Mouse (Mus musculus): Measurements from ENCODE around the gene Bmpr2. TPM values are rescaled to one million over a fixed set of nuclear protein-coding genes. Genes with fewer than 3 reads are reported as not detected.

Bmpr2 gene
- 62.0 and 64.6 TPM in 2 replicates for total RNA-seq (2021)
- long read RNA-seq, experiment 1, full-length matches to known transcripts = 1 of 9 reads
- long read RNA-seq, experiment 1, partial matches to known transcripts = 1 of 9 reads
- long read RNA-seq, experiment 1, other reads (novel, unspliced or antisense) = 7 of 9 reads
- long read RNA-seq, experiment 2, full-length matches to known transcripts = 5 of 14 reads
- long read RNA-seq, experiment 2, partial matches to known transcripts = 0 of 14 reads
- long read RNA-seq, experiment 2, other reads (novel, unspliced or antisense) = 9 of 14 reads

- DNase-seq = peak; percentile 95
Measured at GRCm38 (mm10) chr1:59763164-59763768, at the start of gene Bmpr2. TSS of gene Bmpr2 (plus strand) at chr1:59763400.

DNA sequence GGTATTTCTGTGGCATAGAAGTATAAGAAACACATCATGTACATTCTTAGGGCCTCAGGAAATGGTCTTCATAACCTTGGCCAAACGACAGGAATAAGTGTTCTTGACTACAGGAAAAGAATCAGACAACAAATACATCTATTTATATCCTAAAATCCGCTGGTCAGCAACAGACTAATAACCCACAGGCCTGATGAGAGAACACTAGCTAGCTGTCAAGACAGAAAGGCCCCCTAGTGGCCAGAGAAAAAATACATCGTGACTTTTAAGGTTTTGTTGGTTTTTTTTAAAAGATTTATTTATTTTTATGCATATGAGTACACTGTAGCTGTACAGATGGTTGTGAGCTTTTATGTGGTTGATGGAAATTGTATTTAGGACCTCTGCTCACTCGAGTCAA lies 43.3 kb upstream of the Bmpr2 start:
- DNase-seq = no peak

DNA sequence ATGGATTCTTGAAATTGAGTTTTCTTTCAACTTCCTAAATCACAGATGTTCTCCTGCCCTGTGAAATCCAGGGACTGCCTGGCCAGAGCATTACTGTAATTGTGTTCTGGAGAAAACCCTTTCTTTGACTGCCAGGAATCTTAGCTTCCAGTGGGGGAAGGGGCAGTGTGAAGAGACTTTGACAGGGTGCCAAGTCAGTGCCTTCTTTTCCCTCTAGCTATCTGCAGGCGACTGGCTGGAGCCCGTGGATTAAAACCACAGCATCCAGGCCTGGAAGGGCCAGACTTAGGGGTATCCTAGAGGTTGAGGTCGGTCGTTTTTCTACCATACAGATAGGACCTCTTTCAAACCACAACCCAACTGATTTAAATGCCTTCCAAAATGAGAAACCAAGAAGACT lies 37.5 kb upstream of the Bmpr2 start:
- peak; percentile 49 for DNase-seq

- DNase-seq = no peak
Measured at GRCm38 (mm10) chr1:59730106-59730505, 33.1 kb upstream of the Bmpr2 start.

GRCm38 (mm10) chr1:59730737-59731136 lies 32.5 kb upstream of the Bmpr2 start:
- no peak for DNase-seq

DNA sequence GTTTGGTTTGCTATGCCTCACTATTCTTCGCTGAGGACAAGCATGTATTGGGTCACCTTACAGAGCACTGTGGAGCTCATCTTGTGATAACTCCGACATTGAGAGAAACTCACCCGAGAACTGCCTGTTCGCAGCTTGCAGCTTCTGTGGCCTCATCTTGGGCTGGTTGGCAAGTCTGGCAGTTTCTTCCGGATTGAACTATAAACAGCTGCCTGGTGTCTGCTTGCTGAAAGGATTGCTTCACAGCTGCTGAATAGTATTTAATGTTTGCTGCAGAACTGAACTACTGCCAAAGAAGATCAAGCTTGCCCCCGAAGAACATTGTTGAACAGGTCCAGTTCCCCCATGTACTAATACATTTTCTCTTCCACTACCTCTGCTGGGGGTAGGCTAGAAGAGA lies 29.1 kb upstream of the Bmpr2 start:
- no peak for DNase-seq

- DNase-seq = no peak
Measured at GRCm38 (mm10) chr1:59738768-59739414, 24.3 kb upstream of the Bmpr2 start.

- DNase-seq = peak; percentile 24
Measured at GRCm38 (mm10) chr1:59739577-59740354, 23.4 kb upstream of the Bmpr2 start.

- DNase-seq = no peak
Measured at GRCm38 (mm10) chr1:59749047-59749446, 14.2 kb upstream of the Bmpr2 start.

DNA sequence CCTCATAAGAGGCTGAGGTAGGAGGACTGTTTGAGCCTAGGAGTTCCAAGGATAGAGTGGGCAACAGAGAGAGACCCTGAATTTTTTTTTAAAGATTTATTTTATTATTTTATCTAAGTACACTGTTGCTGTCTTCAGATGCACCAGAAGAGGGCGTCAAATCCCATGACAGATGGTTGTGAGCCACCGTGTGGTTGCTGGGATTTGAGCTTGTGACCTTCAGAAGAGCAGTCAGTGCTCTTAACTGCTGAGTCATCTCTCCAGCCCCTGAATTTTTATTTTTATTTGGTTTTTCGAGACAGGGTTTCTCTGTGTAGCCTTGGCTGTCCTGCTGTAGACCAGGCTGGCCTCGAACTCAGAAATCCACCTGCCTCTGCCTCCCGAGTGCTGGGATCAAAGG lies 13.5 kb upstream of the Bmpr2 start:
- DNase-seq = peak; percentile 25

DNA sequence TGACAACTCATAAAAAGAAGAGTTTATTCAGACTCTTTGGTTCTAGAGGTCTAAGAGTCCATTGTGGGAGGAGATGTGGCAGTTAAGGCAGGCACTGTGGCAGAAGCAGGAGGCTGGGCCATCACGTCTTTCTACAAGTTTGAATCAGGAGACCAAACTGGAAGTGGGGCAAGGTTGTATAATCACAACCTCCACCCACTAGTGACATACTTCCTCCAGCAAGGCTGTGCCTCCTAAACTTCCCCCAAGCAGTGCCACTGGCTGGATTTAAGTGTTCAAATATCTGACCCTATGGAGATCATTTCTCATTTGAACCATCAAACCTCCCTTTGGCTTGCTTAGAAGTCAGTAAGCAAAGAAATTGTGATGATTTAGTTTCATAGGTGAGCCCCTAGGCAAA lies 7.9 kb upstream of the Bmpr2 start:
- no peak for DNase-seq

- DNase-seq = no peak
Measured at GRCm38 (mm10) chr1:59758325-59758724, 4.9 kb upstream of the Bmpr2 start.

DNA sequence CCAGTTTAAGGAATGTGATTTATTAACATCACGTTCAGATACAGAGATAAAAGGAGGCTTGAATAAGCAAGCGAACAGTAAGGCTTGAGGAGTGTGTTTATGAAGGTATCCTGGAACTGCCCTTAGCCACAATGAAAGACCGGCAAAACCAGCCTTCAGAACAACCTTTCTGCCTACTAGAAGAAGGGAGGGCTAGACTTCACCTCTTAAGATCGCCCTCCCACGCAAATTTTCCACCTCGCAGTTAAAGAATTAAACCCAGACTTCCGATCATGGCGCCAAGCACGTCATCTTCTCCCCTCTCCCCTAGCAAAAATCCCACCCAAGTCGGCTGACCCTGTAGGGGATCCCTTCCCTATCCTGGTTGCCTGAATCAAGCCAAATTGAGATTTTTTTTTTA lies 992 bp upstream of the Bmpr2 start:
- DNase-seq = peak; percentile 37

- DNase-seq = peak; percentile 75
Measured at GRCm38 (mm10) chr1:59762651-59763163, 493 bp upstream of the Bmpr2 start.

- peak; percentile 74 for DNase-seq
Measured at GRCm38 (mm10) chr1:59763781-59764251, 616 bp downstream of the Bmpr2 start.

- DNase-seq = peak; percentile 71
Measured at GRCm38 (mm10) chr1:59764407-59764971, 1.3 kb downstream of the Bmpr2 start.

- no peak for DNase-seq
Measured at GRCm38 (mm10) chr1:59765279-59765678, 2.1 kb downstream of the Bmpr2 start.

DNA sequence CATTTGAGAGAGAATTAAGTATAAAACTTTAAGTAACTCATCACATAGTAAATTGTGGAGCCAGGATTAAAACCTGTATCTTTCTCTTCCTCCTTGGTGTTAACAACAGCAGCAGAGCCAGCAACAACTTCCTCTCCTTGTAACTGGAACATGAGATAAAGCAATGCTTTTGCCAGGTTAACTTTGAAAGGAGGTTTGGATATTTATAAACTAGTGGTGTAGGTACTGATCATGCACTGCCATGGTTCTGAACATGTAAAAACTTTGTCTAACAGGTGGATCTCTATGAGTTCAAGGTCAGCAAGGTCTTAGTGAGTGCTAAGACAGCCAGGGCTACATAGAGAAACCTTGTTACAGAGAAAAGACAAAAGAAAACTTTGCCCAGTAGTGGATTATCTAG lies 3.4 kb downstream of the Bmpr2 start:
- no peak for DNase-seq

GRCm38 (mm10) chr1:59771871-59772270 lies 8.7 kb downstream of the Bmpr2 start:
- no peak for DNase-seq

GRCm38 (mm10) chr1:59781080-59781479 lies 17.9 kb downstream of the Bmpr2 start:
- no peak for DNase-seq

- no peak for DNase-seq
Measured at GRCm38 (mm10) chr1:59788975-59789374, 25.8 kb downstream of the Bmpr2 start.

DNA sequence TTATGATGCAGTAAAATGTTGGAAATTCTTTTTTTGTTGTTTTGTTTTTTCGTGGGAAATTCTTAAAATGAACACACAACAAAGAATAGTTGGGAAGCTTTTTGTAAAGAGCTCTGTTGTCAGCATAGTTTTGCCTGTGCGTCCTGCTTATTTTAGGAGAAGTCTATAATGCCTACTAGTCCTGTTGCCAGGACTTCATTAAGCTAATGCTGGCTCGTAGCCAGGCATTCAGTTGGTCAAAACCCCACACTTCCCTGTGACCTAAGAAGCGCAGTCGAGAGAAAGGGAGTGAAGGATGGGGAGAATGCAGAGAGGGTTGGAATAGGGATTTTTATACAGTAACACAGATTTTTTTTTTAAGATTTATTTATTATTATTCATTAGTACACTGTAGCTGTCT lies 26.5 kb downstream of the Bmpr2 start:
- DNase-seq = no peak

All from adrenal gland, postnatal 14 days (tissue).